Mouse (Mus musculus) intestine, embryonic 14.5 days (tissue): ENCODE measurements at regions not wholly inside any gene's neighbourhood (a gene's known extent, or its start where the extent isn't known, plus 50 kb on each side); places are given as distances from the start of the nearest gene placed in this dataset.

Experiments
- ATAC-seq: fragments of 200-750 bp; cut with Nextera tagmentation; replicated peaks from 2 replicates; pipeline ENCODE4 v1.8.0; 2017; ENCODE audit warnings: low read depth, moderate number of reproducible peaks, moderate TSS enrichment, moderate library complexity; ENCODE audit not compliant: low FRiP score, low TSS enrichment
- DNase-seq: peaks from one replicate; pipeline ENCODE4 v3.0.0-alpha.2; 2018; ENCODE audit warnings: low spot score
- H3K27ac ChIP-seq: fragments of 300-500 bp; sonication (generic); 2 replicates; pipeline ENCODE4 v1.5.1; 2014; ENCODE audit warnings: low read depth, mild to moderate bottlenecking, control low read depth
- H3K27me3 ChIP-seq: fragments of 300-500 bp; sonication (generic); replicated peaks from 2 replicates; pipeline ENCODE4 v1.6.1; 2014; ENCODE audit warnings: low read length, control low read depth; ENCODE audit not compliant: control insufficient read depth, insufficient read depth
- H3K36me3 ChIP-seq: fragments of 300-500 bp; sonication (generic); 2 replicates; pipeline ENCODE4 v1.6.1; 2014; ENCODE audit warnings: low read length, control low read depth; ENCODE audit not compliant: control insufficient read depth, insufficient read depth
- H3K4me1 ChIP-seq: fragments of 300-500 bp; sonication (generic); replicated peaks from 2 replicates; pipeline ENCODE4 v1.6.1; 2014; ENCODE audit warnings: low read length, control low read depth, mixed read lengths; ENCODE audit not compliant: control insufficient read depth, insufficient read depth
- H3K4me2 ChIP-seq: fragments of 300-500 bp; sonication (generic); 2 replicates; pipeline ENCODE4 v1.6.1; 2014; ENCODE audit warnings: low read length
- H3K4me3 ChIP-seq: fragments of 300-500 bp; sonication (generic); 2 replicates; pipeline ENCODE4 v1.5.1; 2014; ENCODE audit warnings: low read depth, low read length, control low read depth, mixed read lengths
- H3K9ac ChIP-seq: fragments of 300-500 bp; sonication (generic); 2 replicates; pipeline ENCODE4 v1.6.1; 2014; ENCODE audit warnings: mild to moderate bottlenecking, low read length
- H3K9me3 ChIP-seq: fragments of 300-500 bp; sonication (generic); 2 replicates; pipeline ENCODE4 v1.6.1; 2016; ENCODE audit warnings: low read length, control low read depth; ENCODE audit not compliant: control insufficient read depth
- WGBS: fragments of 180-500 bp; shearing (Covaris S2); extraction: QIAGEN DNeasy Blood & Tissue Kit; methylation state at CpG from one replicate; pipeline ENCODE4 v1.1.7; 2014; 5-methylcytosine and 5-hydroxymethylcytosine counted together

- H3K4me1 ChIP-seq = no peaks in the 10 kb centered on the region
- DNase-seq = no peak
- H3K27ac ChIP-seq = no peak overlapping the region
- WGBS = 91% methylated on average over 5 of the region's 5 CpGs
- H3K4me3 ChIP-seq = no peak overlapping the region
- H3K4me2 ChIP-seq = no peak overlapping the region
- ATAC-seq = no peak
- H3K36me3 ChIP-seq = no peaks in the 10 kb centered on the region
- no peaks in the 10 kb centered on the region for H3K9me3 ChIP-seq
- H3K9ac ChIP-seq = no peak overlapping the region
- H3K27me3 ChIP-seq = no peaks in the 10 kb centered on the region
Measured at GRCm38 (mm10) chr13:38281712-38282111, 63.2 kb upstream of the Bmp6 start.

DNA sequence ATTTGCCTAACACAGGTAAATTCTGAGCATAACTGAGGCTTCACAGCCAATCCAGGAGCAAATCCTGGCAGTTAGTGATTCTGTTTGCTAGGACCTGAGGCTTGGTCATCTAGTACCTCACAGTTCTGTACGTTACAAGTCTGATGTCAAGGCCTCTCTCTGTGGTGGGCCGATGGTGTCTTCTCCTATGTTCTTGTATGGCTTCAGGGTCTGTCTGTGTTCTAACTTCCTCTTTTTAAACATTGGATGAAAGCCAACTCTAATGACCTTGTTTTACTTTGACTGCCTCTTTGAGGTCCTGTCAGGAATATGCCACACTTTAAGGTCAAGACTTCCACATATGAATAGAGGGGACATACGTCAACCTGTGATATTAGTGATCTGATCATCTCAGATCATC lies 56.9 kb upstream of the Bmp6 start:
- H3K27me3 ChIP-seq = no peaks in the 10 kb centered on the region
- no peak overlapping the region for H3K27ac ChIP-seq
- no peaks in the 10 kb centered on the region for H3K9me3 ChIP-seq
- no peak overlapping the region for H3K9ac ChIP-seq
- no peak overlapping the region for H3K4me3 ChIP-seq
- no peaks in the 10 kb centered on the region for H3K36me3 ChIP-seq
- ATAC-seq = no peak
- 77% methylated on average over 3 of the region's 3 CpGs for WGBS
- no peak overlapping the region for H3K4me2 ChIP-seq
- H3K4me1 ChIP-seq = peaks cover 18% of the 10 kb centered on the region
- DNase-seq = no peak

- Histone ChIP-seq H3K27me3 (no peaks in the 10 kb centered on the region), H3K4me3 (no peak overlapping the region), H3K36me3 (no peaks in the 10 kb centered on the region), H3K4me2 (no peak overlapping the region), H3K9ac (no peak overlapping the region), H3K4me1 (peaks cover 18% of the 10 kb centered on the region), H3K27ac (no peak overlapping the region), H3K9me3 (no peaks in the 10 kb centered on the region)
- 72% methylated on average over 14 of the region's 14 CpGs for WGBS
- DNase-seq = no peak
- ATAC-seq = no peak
Measured at GRCm38 (mm10) chr13:38288572-38289440, 56.1 kb upstream of the Bmp6 start.

DNA sequence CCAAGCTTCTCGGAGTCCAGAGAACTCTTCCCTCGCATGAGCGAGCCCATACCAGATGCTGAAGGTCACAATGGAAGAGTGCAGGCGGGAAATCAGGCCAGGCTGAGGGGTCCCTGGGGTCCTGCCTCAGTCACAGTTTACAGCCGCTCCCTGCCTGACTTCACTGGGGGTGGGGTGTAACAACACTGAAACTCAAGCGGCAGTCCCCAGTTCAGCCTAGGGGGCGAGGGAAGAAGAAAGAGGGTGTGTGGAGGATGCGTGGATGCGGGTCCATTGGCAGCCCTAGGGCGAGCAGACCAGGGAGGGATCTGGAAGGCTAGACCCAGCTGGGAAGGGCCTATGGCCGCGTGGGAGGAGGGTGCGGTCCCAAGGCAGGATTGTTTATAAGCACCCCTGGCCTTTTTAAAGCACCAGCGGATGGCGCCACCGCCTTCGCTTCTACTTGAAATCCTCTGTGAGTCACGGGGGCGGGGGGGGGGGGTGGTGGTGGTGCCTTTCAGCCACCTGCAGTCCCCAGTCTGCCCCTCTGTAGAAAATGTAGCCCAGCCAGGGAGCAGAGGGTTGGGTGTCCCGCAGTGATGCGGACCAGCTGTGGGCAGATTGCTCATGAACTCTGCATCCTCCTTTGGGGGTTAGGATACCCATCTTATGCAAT lies 54.5 kb upstream of the Bmp6 start:
- peak overlapping the region; percentile 60; the same call in 1 of the 2 replicates for H3K27ac ChIP-seq
- peaks cover 18% of the 10 kb centered on the region for H3K4me1 ChIP-seq
- H3K27me3 ChIP-seq = no peaks in the 10 kb centered on the region
- H3K4me3 ChIP-seq = no peak overlapping the region
- H3K36me3 ChIP-seq = no peaks in the 10 kb centered on the region
- peak; percentile 68 for DNase-seq
- no peak overlapping the region for H3K9ac ChIP-seq
- H3K9me3 ChIP-seq = no peaks in the 10 kb centered on the region
- ATAC-seq = peak; percentile 56
- WGBS = 22% methylated on average over 21 of the region's 21 CpGs
- peak overlapping the region; percentile 29; the same call in 1 of the 2 replicates for H3K4me2 ChIP-seq

- Histone ChIP-seq H3K27ac (no peak overlapping the region), H3K4me3 (no peak overlapping the region), H3K9ac (no peak overlapping the region), H3K36me3 (no peaks in the 10 kb centered on the region), H3K27me3 (no peaks in the 10 kb centered on the region), H3K4me2 (no peak overlapping the region), H3K4me1 (peaks cover 26% of the 10 kb centered on the region), H3K9me3 (no peaks in the 10 kb centered on the region)
- 84% methylated on average over 4 of the region's 4 CpGs for WGBS
- ATAC-seq (no peak), DNase-seq (no peak)
Measured at GRCm38 (mm10) chr13:38291487-38291886, 53.4 kb upstream of the Bmp6 start.
